Mouse (Mus musculus) E14TG2a.4 (cell line): Measurements from ENCODE around the gene Rhoh.

ENCODE experiments used
- H3K27me3 ChIP-seq: 2 replicates; pipeline ENCODE4 v1.6.1; 2014; ENCODE audit warnings: low read length, control low read depth; ENCODE audit not compliant: insufficient read depth
- H3K36me3 ChIP-seq: 2 replicates; pipeline ENCODE4 v1.6.1; 2014; ENCODE audit warnings: low read length, control low read depth; ENCODE audit not compliant: insufficient read depth
- H3K4me1 ChIP-seq: replicated peaks from 2 replicates; pipeline ENCODE4 v1.6.1; 2014; ENCODE audit warnings: low read depth, low read length, control low read depth
- H3K4me3 ChIP-seq: replicated peaks from 2 replicates; pipeline ENCODE4 v1.5.1; 2014; ENCODE audit warnings: mild to moderate bottlenecking, low read length
- H3K9me3 ChIP-seq: 2 replicates; pipeline ENCODE4 v1.6.1; 2014; ENCODE audit warnings: low read length, control low read depth
- CTCF ChIP-seq: conservative IDR thresholded peaks from 2 replicates; pipeline ENCODE4 v1.5.1; 2014; ENCODE audit warnings: low read length
- NANOG ChIP-seq: IDR thresholded peaks from 2 replicates; pipeline ENCODE4 v1.6.1; 2014; ENCODE audit warnings: borderline replicate concordance, low read length, mixed read lengths
- POU5F1 ChIP-seq: IDR thresholded peaks from 2 replicates; pipeline ENCODE4 v1.6.1; 2014; ENCODE audit warnings: low read length, borderline replicate concordance

Gene Rhoh

DNA sequence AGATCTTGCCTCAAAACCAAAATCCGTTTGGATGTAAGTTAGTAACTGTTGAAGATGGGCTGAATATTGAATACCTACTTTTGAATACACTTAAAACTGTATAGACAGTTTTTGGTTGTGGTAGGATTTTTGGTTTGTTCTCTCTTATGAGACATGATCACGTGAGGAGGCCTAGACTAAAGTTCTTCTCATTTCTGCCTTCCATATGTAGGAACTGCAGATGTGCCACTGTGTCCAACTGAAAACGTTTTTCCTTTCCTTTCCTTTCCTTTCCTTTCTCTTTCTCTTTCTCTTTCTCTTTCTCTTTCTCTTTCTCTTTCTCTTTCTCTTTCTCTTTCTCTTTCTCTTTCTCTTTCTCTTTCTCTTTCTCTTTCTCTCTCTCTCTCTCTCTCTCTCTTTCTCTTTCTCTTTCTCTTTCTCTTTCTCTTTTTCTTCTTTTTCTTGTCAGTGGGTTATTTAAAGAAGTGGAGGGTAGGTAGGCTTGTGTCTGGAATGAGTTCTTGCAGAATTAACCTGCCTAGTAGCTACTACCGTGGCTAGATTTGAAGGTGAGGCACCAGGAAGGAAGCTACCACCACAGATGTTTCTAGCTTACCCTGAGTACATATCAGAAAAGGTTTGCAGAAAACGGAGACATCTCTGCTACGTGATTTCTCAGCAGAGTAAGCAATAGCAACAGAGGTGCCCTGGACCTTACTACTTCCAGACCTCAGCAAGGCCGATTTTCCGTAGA is 27.1 kb upstream of the Rhoh start:
- no peak for TF ChIP-seq CTCF
- TF ChIP-seq POU5F1 = no peak
- TF ChIP-seq NANOG = no peak
- Histone ChIP-seq H3K27me3 (no peaks in the 10 kb centered on the region), H3K4me1 (no peaks in the 10 kb centered on the region; the same call in 1 of the 2 replicates), H3K4me3 (no peak overlapping the region), H3K36me3 (no peaks in the 10 kb centered on the region), H3K9me3 (no peaks in the 10 kb centered on the region)

- Histone ChIP-seq H3K27me3 (no peaks in the 10 kb centered on the region), H3K4me3 (no peak overlapping the region), H3K4me1 (peaks cover 9% of the 10 kb centered on the region), H3K9me3 (no peaks in the 10 kb centered on the region), H3K36me3 (no peaks in the 10 kb centered on the region)
- TF ChIP-seq CTCF = no peak
- no peak for TF ChIP-seq NANOG
- TF ChIP-seq POU5F1 = no peak
Observed at GRCm38 (mm10) chr5:65838053-65838452, 23.0 kb upstream of the Rhoh start.

GRCm38 (mm10) chr5:65842947-65843346 is 18.1 kb upstream of the Rhoh start:
- H3K36me3 ChIP-seq = no peaks in the 10 kb centered on the region
- no peak for TF ChIP-seq NANOG
- no peak for TF ChIP-seq CTCF
- no peak for TF ChIP-seq POU5F1
- no peaks in the 10 kb centered on the region for H3K9me3 ChIP-seq

GRCm38 (mm10) chr5:65846534-65846933 is 14.5 kb upstream of the Rhoh start:
- 0 out of 2 replicates have a peak, but pooled peaks cover 2% of the 10 kb centered on the region for H3K27me3 ChIP-seq
- H3K36me3 ChIP-seq = no peaks in the 10 kb centered on the region
- TF ChIP-seq NANOG (no peak), CTCF (no peak), POU5F1 (no peak)
- H3K9me3 ChIP-seq = no peaks in the 10 kb centered on the region
- peaks cover 15% of the 10 kb centered on the region; the same call in 1 of the 2 replicates for H3K4me1 ChIP-seq
- H3K4me3 ChIP-seq = no peak overlapping the region

More at GRCm38 (mm10) chr5:65842947-65843346, 18.1 kb upstream of the Rhoh start:
- 0 out of 2 replicates have a peak, but pooled peaks cover 2% of the 10 kb centered on the region for H3K27me3 ChIP-seq
- peaks cover 9% of the 10 kb centered on the region; the same call in 1 of the 2 replicates for H3K4me1 ChIP-seq
- H3K4me3 ChIP-seq = no peak overlapping the region

- TF ChIP-seq NANOG = no peak
- no peak for TF ChIP-seq CTCF
- no peak for TF ChIP-seq POU5F1
- Histone ChIP-seq H3K9me3 (no peaks in the 10 kb centered on the region), H3K27me3 (0 out of 2 replicates have a peak, but pooled peaks cover 2% of the 10 kb centered on the region), H3K4me1 (peaks cover 12% of the 10 kb centered on the region; the same call in 1 of the 2 replicates), H3K36me3 (no peaks in the 10 kb centered on the region), H3K4me3 (no peak overlapping the region)
Observed at GRCm38 (mm10) chr5:65846958-65847357, 14.1 kb upstream of the Rhoh start.

- Histone ChIP-seq H3K27me3 (0 out of 2 replicates have a peak, but pooled peaks cover 2% of the 10 kb centered on the region), H3K4me3 (no peak overlapping the region), H3K4me1 (peaks cover 6% of the 10 kb centered on the region; the same call in 1 of the 2 replicates), H3K9me3 (no peaks in the 10 kb centered on the region), H3K36me3 (no peaks in the 10 kb centered on the region)
- TF ChIP-seq CTCF (no peak), NANOG (no peak), POU5F1 (no peak)
Observed at GRCm38 (mm10) chr5:65847656-65848055, 13.4 kb upstream of the Rhoh start.

DNA sequence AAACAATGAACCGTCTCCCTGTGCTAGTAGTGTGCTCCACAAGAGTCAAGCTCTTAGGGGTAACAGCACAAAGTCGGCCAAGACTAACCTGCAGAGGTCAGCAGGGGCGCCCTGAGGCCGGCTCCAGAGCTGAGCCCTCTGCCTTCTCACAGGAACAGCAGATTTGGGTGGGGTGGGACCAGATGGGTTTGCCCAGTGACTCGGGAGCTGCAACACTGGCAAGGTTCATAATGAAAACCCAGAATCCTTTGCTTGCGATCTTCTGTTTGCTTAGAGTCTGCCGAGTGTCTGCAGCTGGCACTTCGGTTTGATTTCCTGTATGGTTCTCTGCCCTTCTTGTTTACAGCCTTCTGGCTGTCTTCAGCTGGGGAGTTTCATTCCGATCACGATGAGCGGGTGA is 10.2 kb upstream of the Rhoh start:
- no peaks in the 10 kb centered on the region for H3K9me3 ChIP-seq
- H3K4me1 ChIP-seq = peaks cover 6% of the 10 kb centered on the region; the same call in 1 of the 2 replicates
- H3K36me3 ChIP-seq = no peaks in the 10 kb centered on the region
- H3K27me3 ChIP-seq = 0 out of 2 replicates have a peak, but pooled peaks cover 2% of the 10 kb centered on the region
- no peak for TF ChIP-seq CTCF
- TF ChIP-seq NANOG = no peak
- no peak for TF ChIP-seq POU5F1
- H3K4me3 ChIP-seq = no peak overlapping the region

GRCm38 (mm10) chr5:65854786-65855191 is 6.2 kb upstream of the Rhoh start:
- no peak overlapping the region for H3K4me3 ChIP-seq
- H3K36me3 ChIP-seq = no peaks in the 10 kb centered on the region
- H3K4me1 ChIP-seq = peaks cover 6% of the 10 kb centered on the region; the same call in 1 of the 2 replicates
- no peaks in the 10 kb centered on the region for H3K27me3 ChIP-seq
- TF ChIP-seq NANOG (no peak), POU5F1 (no peak), CTCF (no peak)
- no peaks in the 10 kb centered on the region for H3K9me3 ChIP-seq

DNA sequence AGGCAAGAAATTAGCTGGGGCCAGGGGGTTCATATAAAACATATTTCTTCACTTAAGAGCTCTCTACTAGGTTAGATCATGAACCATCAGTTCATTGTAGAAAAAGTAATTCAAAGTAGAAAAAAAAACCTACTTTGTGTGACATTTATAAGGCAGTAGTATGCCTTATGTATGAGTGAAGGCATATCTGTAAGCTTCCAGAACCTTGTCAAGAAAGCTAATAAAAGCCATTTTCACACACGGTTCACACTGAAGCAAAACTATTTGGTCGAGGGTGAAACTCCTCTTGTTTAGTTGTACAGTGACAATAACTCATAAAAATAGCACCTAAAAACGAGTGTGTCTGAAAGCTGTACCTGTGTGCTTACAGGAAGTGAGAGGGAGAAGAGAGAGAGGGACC is 5.4 kb upstream of the Rhoh start:
- TF ChIP-seq POU5F1 (no peak), NANOG (no peak)
- Histone ChIP-seq H3K4me1 (peaks cover 5% of the 10 kb centered on the region; the same call in 1 of the 2 replicates), H3K9me3 (no peaks in the 10 kb centered on the region), H3K4me3 (no peak overlapping the region), H3K36me3 (no peaks in the 10 kb centered on the region), H3K27me3 (peaks cover 4% of the 10 kb centered on the region)
